Mouse (Mus musculus) left cerebral cortex, adult 9 months (tissue): Measurements from ENCODE around the gene Cpne7.

Experiments
- DNase-seq, 2 experiments: peaks; one replicate each; pipeline ENCODE4 v3.0.0; 2022; ENCODE audit warnings: low spot score in 2 of 2

Gene Cpne7

DNA sequence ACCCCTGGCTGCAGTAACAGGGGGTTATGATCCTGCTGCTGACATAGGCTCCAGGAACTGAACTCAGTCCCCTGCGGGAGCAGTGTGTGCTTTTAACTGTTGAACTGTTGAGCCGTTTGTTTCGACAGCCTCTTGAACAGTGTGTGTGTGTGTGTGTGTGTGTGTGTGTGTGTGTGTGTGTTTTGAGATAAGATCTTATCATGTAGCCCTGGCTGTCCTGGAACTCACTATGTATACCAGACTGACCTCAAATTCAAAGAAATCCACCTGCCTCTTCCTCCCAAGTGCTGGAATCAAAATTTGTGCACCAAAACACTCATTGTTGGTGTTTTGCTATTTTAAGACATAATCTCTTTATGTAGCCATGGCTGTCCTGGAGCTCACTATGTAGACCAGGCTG lies 2.5 kb upstream of the Cpne7 start:
- DNase-seq: no peak

DNA sequence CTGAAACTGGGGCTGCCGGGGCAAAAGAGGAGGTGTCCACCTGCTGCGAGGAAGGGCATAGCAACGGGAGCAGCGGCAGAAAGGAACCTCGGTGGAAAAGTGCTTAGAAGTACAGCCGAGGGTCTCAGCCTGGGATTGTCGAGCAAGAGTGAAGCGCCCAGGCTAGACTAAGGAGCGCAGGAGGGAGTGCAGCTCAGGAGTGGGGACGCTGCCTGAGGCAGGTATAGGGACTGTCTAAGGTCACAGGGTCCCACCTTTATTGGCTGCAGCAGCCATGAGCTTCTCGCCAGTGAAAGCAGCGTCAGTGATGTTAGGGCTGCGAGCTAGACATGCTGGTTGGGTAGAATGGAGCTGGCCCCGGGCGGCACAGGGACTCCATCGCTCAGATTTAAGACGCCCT lies 570 bp downstream of the Cpne7 start:
- DNase-seq: no peak

- no peak for DNase-seq
Measured at GRCm38 (mm10) chr8:123122059-123122458, 4.9 kb downstream of the Cpne7 start.

DNA sequence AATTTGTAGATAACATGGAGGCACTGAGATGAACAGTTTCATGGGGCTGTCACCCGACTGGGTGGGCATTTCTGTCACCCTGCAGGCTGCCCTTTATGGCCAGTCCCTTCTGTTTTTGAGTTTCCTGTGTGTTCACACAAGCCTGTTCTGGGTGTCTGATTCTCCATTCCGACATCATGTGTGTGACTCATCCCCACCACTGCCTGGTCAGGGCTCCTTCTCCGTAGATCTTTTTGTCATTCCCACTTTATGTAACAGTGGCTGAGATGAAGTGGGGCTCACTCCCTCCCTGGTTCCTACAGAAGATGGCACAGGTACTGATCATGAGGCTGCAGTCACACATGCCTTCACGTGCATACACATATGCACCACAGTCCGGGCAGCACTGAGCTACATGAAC lies 5.5 kb downstream of the Cpne7 start:
- DNase-seq: no peak

- DNase-seq: no peak
Measured at GRCm38 (mm10) chr8:123126193-123126816, 9.1 kb downstream of the Cpne7 start.

DNA sequence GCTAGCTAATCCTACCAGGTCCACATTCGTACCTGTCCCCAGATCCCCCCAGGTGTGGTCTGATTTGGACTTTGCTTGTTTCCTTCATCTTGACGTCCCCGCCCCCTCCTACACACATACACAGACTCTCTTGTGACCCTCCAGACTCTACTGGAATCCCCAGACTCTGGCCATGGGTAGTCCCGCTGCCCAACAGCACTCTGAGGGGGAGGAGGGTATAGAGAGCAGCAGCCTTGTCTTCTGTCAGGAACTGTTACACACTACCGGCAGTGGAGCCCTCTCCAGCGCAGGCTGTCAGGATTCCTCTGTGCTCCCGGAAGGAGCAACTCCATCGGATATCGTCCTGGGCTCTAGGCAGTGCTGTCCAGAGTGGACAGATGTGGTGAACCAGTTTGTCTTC lies 13.9 kb downstream of the Cpne7 start:
- no peak for DNase-seq

- DNase-seq: no peak
Measured at GRCm38 (mm10) chr8:123132953-123133352, 15.8 kb downstream of the Cpne7 start.

GRCm38 (mm10) chr8:123134149-123134713 lies 17.1 kb downstream of the Cpne7 start:
- DNase-seq: no peak

GRCm38 (mm10) chr8:123135406-123135805 lies 18.2 kb downstream of the Cpne7 start:
- DNase-seq: no peak

DNA sequence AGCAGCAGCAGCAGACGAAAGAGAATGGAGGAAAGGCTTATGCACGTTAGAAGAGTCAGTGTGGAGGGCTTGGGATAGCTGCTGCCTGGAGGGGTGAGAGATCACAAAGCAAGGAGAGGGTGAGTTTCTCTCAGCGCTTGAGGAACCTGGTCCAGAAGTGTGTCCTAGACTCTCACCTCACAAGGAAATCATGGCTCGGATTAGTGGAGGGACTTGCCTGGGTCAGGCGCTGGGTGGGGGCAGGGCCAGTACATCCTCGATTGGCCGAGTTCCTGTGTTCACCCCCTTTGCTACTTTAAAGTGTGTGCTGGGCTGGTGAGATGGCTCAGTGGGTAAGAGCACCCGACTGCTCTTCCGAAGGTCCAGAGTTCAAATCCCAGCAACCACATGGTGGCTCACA lies 18.6 kb downstream of the Cpne7 start:
- no peak for DNase-seq

GRCm38 (mm10) chr8:123136287-123136686 lies 19.1 kb downstream of the Cpne7 start:
- no peak for DNase-seq

DNA sequence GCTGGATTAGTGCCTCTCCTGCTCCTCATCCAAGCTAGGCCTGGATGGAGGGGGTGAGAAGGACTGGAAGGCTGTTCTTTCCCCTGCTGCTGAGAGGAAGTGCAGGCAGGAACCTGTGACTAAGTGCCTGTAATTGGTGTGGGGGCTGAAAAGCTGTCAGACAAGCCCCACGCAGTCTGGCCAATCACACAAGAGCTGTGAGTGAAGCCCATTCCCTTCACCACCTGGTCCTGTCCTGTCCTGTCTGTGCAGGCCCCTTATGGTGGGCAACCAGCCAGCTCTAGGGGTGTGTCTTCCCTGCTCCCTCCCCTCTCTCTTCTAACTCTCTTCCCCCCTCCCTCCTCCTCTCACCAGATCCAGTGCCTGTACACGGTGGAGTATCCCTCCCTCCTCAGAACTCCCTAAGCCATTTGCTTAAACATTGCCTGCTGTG lies 20.5 kb downstream of the Cpne7 start:
- DNase-seq: peak; percentile 56 to 77

DNA sequence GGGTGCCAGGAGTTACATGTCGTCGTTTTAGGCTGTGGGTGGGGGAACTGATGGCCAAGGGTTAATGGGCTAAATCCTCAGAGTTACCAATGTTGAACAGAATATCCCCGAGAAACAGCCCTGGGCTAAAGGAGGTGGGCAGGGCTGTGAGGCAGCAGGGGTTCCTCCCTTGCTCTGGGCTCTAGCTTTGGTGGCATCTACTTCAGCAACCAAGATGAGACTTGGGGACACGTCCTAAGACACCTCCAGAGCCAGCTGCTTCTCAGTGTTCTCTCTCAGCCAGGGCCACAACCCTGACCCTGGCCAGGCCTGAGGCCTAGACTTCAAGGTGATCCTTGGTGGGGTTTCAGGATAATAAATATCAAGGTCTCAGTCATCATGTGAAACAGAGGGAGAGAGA lies 21.6 kb downstream of the Cpne7 start:
- DNase-seq: no peak

- peak in 1 of 2 experiments; percentile 80 for DNase-seq
Measured at GRCm38 (mm10) chr8:123141741-123142462, 24.7 kb downstream of the Cpne7 start.

- no peak for DNase-seq
Measured at GRCm38 (mm10) chr8:123145279-123145678, 28.1 kb downstream of the Cpne7 start.

DNA sequence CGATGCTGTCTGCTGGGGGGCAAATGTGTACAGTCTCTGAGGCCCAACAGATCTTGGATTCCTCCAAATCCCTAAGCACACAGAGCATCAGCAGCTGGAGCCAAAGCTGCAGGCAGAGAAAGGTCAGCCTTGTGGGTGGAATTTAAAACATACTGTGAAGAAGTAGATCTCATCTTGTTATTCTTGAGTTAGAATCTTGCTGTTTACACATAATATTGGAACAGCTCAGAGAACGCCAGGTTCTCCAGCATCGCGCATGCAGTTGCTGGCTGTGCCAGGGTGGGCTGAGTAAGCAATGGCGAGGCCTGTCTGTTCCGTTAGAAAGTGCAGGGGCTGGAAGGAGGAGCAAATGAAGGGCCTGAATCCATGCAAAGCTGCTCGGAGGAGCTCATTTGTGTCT lies 29.2 kb downstream of the Cpne7 start:
- no peak for DNase-seq

GRCm38 (mm10) chr8:123150737-123151171 lies 33.6 kb downstream of the Cpne7 start:
- peak in 1 of 2 experiments; percentile 44 for DNase-seq

DNA sequence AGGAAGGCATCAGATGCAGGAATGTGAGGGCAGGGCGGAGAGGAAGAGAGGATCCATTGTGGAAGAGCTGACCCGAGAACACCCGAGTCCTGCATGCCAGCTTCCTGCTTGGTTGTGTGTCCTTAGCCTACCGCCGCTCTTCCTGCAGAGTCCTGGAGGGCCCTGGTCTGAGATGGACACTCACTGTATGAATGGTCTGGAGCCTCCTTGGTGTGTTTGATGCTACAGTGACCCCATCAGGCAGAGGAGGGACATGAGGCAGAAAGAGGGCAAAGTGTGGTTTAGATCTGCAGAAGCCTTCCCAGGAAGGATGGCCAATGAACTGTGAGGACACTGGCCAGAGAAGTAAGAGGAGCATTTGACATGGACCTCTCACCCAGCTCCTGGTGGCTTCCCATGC lies 38.0 kb downstream of the Cpne7 start:
- DNase-seq: no peak

DNA sequence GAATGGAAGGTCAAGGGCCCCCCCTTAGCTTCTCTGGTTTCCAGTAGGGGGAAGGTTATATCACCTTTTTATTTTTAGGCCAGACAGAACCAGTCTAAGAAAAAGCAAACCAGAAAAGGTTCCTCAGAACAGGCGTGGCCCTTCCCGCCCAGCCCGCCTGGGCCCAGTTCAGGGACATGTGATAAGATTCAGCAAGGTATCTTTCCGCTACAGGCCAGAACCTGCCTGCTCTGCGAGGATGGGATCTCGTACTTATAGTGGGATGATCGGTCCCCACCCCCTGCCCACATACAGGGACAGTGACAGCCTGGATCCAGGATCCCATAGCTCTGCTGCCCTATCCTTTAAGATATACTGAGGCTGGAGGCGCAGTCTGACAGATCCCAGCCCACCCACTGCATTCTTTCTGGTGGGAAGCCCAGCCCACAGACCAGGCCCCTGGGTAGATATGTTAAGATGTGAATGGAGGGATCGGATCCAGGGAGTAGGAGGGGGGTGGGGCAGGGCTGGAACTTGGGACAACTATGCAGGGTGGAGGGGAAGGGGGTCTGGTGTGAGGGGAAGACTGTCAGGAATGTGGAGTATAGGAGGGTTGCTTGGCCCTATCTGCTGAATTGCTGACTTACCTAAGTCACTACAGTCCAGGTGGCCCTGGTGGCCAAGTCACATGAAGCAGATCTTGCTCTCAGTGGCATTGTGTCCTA lies 39.0 kb downstream of the Cpne7 start:
- no peak for DNase-seq

GRCm38 (mm10) chr8:123157888-123158465 lies 40.8 kb downstream of the Cpne7 start, which contains the start of gene Sult5a1:
Gene Sult5a1 (minus strand): TSS chr8:123158315.
- DNase-seq: no peak

GRCm38 (mm10) chr8:123181391-123181790 lies 64.2 kb downstream of the Cpne7 start:
- no peak for DNase-seq
